Mouse (Mus musculus): ENCODE measurements around the gene Gal3st2c. TPM values are rescaled to one million over a fixed set of nuclear protein-coding genes. Genes with fewer than 3 reads are reported as not detected.
"Not testable (repeated sequence)": the region's sequence is repeated elsewhere in the genome, so short reads cannot be mapped to it uniquely, and the experiment has no call there.

Gal3st2c gene
- polyA plus RNA-seq, 1 experiment from 2014 or later, result not detected

DNA sequence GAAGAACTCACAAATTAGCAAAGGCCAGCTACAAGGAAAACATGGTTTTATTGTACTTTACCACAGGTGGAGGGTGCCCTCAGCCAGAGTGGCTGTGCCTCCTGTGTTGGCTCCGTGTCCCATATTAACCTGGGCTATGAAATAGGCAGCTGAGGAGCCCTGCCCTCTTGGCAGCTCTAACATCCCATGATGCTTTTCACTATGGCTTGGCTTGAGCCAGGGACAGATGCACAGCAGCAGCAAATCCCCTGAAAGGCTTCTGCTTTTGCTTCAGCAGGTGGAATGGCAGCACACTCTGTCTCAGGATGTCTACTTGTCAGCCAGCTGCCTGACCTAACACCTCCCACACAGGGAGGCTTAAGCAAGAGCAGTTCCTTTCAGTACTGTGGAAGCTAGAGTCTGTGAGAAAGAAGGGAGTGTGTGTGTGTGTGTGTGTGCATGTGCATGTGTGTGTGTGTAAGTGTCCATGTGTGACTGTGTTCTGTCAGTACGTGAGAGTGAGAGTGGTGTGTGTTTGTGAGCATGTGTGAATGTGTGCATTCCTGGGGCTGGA, 15.7 kb downstream of the Gal3st2c start:
- not testable (repeated sequence) for H3K4me1 ChIP-seq; H3K27ac ChIP-seq (replicated peaks); H3K9ac ChIP-seq; H3K36me3 ChIP-seq; H3K27me3 ChIP-seq (replicated peaks); H3K4me3 ChIP-seq; H3K4me2 ChIP-seq; H3K9me3 ChIP-seq; ATAC-seq (ENCODE audit: extremely low read depth, insufficient number of reproducible peaks, low FRiP score, low TSS enrichment)
- 59% methylated on average over 2 of the region's 2 CpGs for WGBS

DNA sequence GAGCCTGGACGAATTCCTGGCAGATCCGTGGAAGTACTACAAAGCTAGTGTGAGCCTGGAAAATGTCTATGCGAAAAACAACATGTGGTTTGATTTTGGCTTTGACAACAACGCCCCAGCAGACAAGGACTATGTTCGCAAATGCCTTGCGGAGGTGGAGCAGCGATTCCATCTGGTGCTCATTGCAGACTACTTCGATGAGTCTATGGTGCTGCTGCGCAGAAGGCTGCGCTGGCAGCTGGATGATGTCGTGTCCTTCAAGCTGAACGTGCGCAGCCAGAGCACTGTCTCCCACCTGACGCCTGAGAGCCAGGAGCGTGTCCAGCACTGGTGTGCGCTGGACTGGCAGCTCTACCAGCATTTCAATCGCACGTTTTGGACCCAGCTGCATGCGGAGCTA, 18.5 kb downstream of the Gal3st2c start:
- not testable (repeated sequence) for H3K36me3 ChIP-seq; H3K27me3 ChIP-seq (replicated peaks); H3K4me1 ChIP-seq; H3K9ac ChIP-seq; H3K4me3 ChIP-seq; H3K9me3 ChIP-seq; ATAC-seq (ENCODE audit: extremely low read depth, insufficient number of reproducible peaks, low FRiP score, low TSS enrichment); H3K27ac ChIP-seq (replicated peaks); H3K4me2 ChIP-seq
- 83% methylated on average over 16 of the region's 19 CpGs for WGBS

- Histone ChIP-seq H3K4me1 (no peaks in the 10 kb centered on the region), H3K9ac (no peak overlapping the region), H3K36me3 (no peaks in the 10 kb centered on the region), H3K4me3 (no peak overlapping the region), H3K9me3 (no peaks in the 10 kb centered on the region), H3K4me2 (no peak overlapping the region), H3K27ac (replicated peaks) (no peak overlapping the region), H3K27me3 (replicated peaks) (no peaks in the 10 kb centered on the region)
- ATAC-seq (ENCODE audit: extremely low read depth, insufficient number of reproducible peaks, low FRiP score, low TSS enrichment), result no peak
- 51% methylated on average over 3 of the region's 3 CpGs for WGBS
These were observed 21.3 kb downstream of the Gal3st2c start for GRCm38 (mm10) chr1:94011643-94012042.

- H3K36me3 ChIP-seq, result no peaks in the 10 kb centered on the region
- no peak within 1 kb of the TSS for H3K9ac ChIP-seq
- no peaks in the 10 kb centered on the region for H3K4me1 ChIP-seq
- ATAC-seq (ENCODE audit: extremely low read depth, insufficient number of reproducible peaks, low FRiP score, low TSS enrichment), result no peak
- H3K9me3 ChIP-seq, result 0 out of 2 replicates have a peak, but pooled peaks cover 3% of the 10 kb centered on the region
- no peak within 1 kb of the TSS for H3K4me2 ChIP-seq
- H3K27me3 ChIP-seq (replicated peaks), result no peaks in the 10 kb centered on the region
- 83% methylated on average over 6 of the region's 6 CpGs for WGBS
- no peak within 1 kb of the TSS for H3K4me3 ChIP-seq
- no peak within 1 kb of the TSS for H3K27ac ChIP-seq (replicated peaks)
These were observed 29.8 kb downstream of the Gal3st2c start, which contains the start of gene Neu4 for GRCm38 (mm10) chr1:94020151-94020550. Gene Neu4, plus strand, starts transcription at chr1:94020451.

DNA sequence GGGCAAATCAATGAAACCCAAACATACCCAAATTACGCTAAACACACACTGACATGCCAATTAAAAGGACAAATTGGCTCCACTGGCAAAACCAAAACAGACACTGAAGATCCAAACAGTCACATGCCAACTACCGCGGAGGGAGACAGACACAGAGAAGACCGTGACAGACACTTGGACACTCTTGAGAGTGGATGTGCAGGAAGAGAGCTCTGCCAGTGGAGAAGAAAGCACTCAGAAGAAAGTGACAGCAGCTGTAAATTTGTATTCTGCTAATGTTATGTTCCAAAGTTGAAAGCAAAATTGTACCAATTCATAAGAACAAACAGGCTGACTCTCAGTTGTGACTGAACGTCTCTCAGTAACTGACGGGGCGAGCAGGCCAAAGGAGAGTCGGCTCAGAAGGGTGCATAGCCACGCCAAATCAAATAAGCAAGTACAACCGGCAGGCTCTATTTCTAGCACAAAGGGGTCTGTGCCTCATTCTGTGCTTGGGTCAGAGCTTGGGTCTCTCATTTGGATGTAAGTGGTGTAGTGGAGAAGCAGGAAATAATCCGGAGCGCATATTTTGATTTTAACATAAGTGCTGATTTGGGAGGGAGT, 37.3 kb downstream of the Gal3st2c start:
- H3K4me2 ChIP-seq, result no peak overlapping the region
- H3K27ac ChIP-seq (replicated peaks), result no peak overlapping the region
- WGBS, result 78% methylated on average over 12 of the region's 12 CpGs
- no peak for ATAC-seq (ENCODE audit: extremely low read depth, insufficient number of reproducible peaks, low FRiP score, low TSS enrichment)
- H3K4me3 ChIP-seq, result no peak overlapping the region
- no peaks in the 10 kb centered on the region for H3K27me3 ChIP-seq (replicated peaks)
- H3K9ac ChIP-seq, result no peak overlapping the region
- no peaks in the 10 kb centered on the region for H3K9me3 ChIP-seq
- no peaks in the 10 kb centered on the region for H3K4me1 ChIP-seq
- no peaks in the 10 kb centered on the region for H3K36me3 ChIP-seq

DNA sequence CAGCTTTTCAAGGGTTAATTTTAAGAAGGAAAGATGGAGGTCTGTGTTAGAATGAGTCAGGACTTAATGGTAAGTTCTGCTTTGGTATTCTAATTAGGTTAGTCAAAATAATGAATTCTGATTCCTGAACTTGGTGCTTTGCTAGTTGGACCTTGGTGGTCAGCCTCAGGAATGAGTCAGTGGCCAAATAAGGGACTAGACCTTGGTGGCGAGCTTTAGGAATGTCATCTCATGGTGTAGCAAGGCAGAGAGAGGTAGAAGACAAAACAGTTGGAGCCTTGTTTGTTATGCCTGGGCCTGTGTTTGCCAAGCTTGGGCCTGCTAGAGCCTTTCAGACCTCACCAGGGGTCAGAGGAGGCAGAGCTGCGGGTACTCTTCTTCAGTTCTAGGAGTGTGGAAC, 38.4 kb downstream of the Gal3st2c start:
- Histone ChIP-seq H3K4me3 (no peak overlapping the region), H3K27me3 (replicated peaks) (no peaks in the 10 kb centered on the region), H3K27ac (replicated peaks) (no peak overlapping the region), H3K4me2 (no peak overlapping the region), H3K4me1 (no peaks in the 10 kb centered on the region), H3K9ac (no peak overlapping the region), H3K9me3 (no peaks in the 10 kb centered on the region), H3K36me3 (no peaks in the 10 kb centered on the region)
- WGBS, result 79% methylated on average over 2 of the region's 2 CpGs
- ATAC-seq (ENCODE audit: extremely low read depth, insufficient number of reproducible peaks, low FRiP score, low TSS enrichment), result no peak

GRCm38 (mm10) chr1:94033075-94033602, 42.8 kb downstream of the Gal3st2c start:
- 74% methylated on average over 2 of the region's 2 CpGs for WGBS
- H3K4me1 ChIP-seq, result peaks cover 17% of the 10 kb centered on the region
- ATAC-seq (ENCODE audit: extremely low read depth, insufficient number of reproducible peaks, low FRiP score, low TSS enrichment), result no peak

GRCm38 (mm10) chr1:94034984-94035743, 44.9 kb downstream of the Gal3st2c start:
- Histone ChIP-seq H3K4me2 (peak overlapping the region; percentile 83), H3K9me3 (no peaks in the 10 kb centered on the region), H3K4me1 (peaks cover 17% of the 10 kb centered on the region), H3K9ac (peak overlapping the region; percentile 75), H3K4me3 (peak overlapping the region; percentile 53), H3K27ac (replicated peaks) (peak overlapping the region; percentile 94), H3K36me3 (no peaks in the 10 kb centered on the region), H3K27me3 (replicated peaks) (peaks cover 15% of the 10 kb centered on the region; the same call in 1 of the 2 replicates)
- under 1% methylated on average over 25 of the region's 25 CpGs for WGBS
- ATAC-seq (ENCODE audit: extremely low read depth, insufficient number of reproducible peaks, low FRiP score, low TSS enrichment), result peak; percentile 76

More at GRCm38 (mm10) chr1:94033075-94033602, 42.8 kb downstream of the Gal3st2c start:
- Histone ChIP-seq H3K9ac (no peak overlapping the region), H3K36me3 (no peaks in the 10 kb centered on the region), H3K27me3 (replicated peaks) (peaks cover 13% of the 10 kb centered on the region; the same call in 1 of the 2 replicates), H3K9me3 (no peaks in the 10 kb centered on the region), H3K4me3 (no peak overlapping the region), H3K4me2 (no peak overlapping the region), H3K27ac (replicated peaks) (no peak overlapping the region)

- no peaks in the 10 kb centered on the region for H3K9me3 ChIP-seq
- H3K27me3 ChIP-seq (replicated peaks), result peaks cover 15% of the 10 kb centered on the region; the same call in 1 of the 2 replicates
- no peak overlapping the region for H3K4me2 ChIP-seq
- peaks cover 7% of the 10 kb centered on the region for H3K4me1 ChIP-seq
- no peak overlapping the region for H3K27ac ChIP-seq (replicated peaks)
- no peaks in the 10 kb centered on the region for H3K36me3 ChIP-seq
- H3K9ac ChIP-seq, result no peak overlapping the region
- 81% methylated on average over 2 of the region's 2 CpGs for WGBS
- H3K4me3 ChIP-seq, result no peak overlapping the region
- no peak for ATAC-seq (ENCODE audit: extremely low read depth, insufficient number of reproducible peaks, low FRiP score, low TSS enrichment)
These were observed 50.1 kb downstream of the Gal3st2c start for GRCm38 (mm10) chr1:94040391-94040790.

DNA sequence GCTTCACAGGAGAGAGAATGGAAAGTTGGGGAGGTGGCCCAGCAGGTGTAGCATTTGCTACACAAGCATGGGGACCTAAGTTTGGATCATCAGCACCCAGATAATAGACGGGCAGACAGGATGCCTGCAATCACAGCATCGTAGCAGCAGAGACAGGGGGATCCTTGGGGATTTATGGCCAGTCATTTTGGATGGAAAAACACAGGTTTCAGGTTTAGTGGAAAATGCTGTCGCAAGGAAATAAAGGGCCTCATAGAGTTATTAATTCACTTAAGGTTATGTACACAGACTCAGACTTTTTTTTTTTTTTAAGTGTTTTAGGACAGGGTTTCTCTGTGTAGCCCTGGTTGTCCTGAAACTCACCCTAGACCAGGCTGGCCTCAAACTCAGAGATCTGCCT, 55.2 kb downstream of the Gal3st2c start:
- no peak overlapping the region for H3K4me3 ChIP-seq
- H3K4me2 ChIP-seq, result no peak overlapping the region
- H3K36me3 ChIP-seq, result no peaks in the 10 kb centered on the region
- no peaks in the 10 kb centered on the region for H3K9me3 ChIP-seq
- H3K4me1 ChIP-seq, result no peaks in the 10 kb centered on the region
- 66% methylated on average over 3 of the region's 3 CpGs for WGBS
- no peak overlapping the region for H3K27ac ChIP-seq (replicated peaks)
- ATAC-seq (ENCODE audit: extremely low read depth, insufficient number of reproducible peaks, low FRiP score, low TSS enrichment), result no peak
- no peak overlapping the region for H3K9ac ChIP-seq
- H3K27me3 ChIP-seq (replicated peaks), result no peaks in the 10 kb centered on the region

DNA sequence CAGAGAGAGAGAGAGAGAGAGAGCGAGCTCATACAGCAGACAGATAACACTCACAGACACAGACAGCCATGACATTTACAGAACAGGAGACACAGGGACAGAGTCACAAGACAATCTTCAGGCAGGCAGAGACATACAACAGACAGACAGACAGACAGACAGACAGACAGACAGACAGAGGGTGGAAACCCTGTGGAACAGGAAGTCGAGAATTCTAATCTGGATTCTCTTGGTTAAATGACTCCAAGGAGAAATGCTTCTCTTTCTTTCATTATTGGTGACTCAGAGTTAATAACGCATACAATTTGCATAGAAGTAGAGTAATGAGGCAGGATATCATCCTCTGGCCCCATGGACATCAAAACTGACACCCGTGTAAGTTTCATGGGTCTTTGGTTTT, 56.2 kb downstream of the Gal3st2c start:
- Histone ChIP-seq H3K4me1 (no peaks in the 10 kb centered on the region), H3K27ac (replicated peaks) (no peak overlapping the region), H3K4me3 (no peak overlapping the region), H3K9ac (no peak overlapping the region), H3K4me2 (no peak overlapping the region), H3K27me3 (replicated peaks) (no peaks in the 10 kb centered on the region), H3K9me3 (no peaks in the 10 kb centered on the region), H3K36me3 (no peaks in the 10 kb centered on the region)
- no peak for ATAC-seq (ENCODE audit: extremely low read depth, insufficient number of reproducible peaks, low FRiP score, low TSS enrichment)
- WGBS, result 70% methylated on average over 4 of the region's 4 CpGs
